Mouse (Mus musculus): ENCODE measurements around the gene Masp1. TPM values are rescaled to one million over a fixed set of nuclear protein-coding genes. Genes with fewer than 3 reads are reported as not detected.

The Masp1 gene
- polyA plus RNA-seq (2015; fragmentation: Nextera tagmentation; extraction: Ambion mirVana), result 1.3 and 1.7 TPM in 2 replicates

DNA sequence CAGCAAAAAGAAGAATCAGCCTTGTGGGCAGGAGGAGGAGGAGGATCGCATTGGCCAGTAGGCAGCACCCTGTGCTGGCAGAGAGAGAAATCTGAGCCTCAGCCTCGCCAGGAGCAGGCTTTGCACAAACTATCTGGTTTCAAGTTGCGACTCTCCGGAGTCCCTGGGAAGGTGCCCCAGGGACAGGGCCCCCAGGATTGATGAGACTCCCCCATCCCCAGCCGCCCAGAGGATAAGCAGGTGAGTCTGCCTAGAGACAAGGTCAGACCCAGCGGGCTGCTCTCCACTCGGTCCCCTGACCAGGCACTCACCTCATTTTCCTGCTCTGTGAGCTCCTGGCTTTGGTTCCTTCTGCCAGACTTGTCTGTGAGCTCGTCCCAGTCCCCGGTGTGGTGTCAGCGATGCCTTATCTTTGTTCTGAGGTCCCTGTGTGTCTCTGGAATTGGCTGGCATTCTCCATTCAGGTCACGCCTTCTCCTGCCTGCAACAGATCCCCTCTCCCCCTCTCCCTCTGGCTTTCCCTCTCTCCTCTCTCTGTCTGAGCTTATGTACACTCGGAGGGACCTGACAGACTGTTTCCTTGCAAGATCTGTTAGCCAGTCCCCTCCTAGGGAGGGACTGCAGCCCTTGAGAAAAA lies at the start of gene Masp1, which contains the start of gene Rtp4:
Gene Masp1 (minus strand): TSS at position 581 of the 637 bp plus-strand sequence.
Gene Rtp4 (plus strand): TSS at position 57 of the 637 bp plus-strand sequence.

DNA sequence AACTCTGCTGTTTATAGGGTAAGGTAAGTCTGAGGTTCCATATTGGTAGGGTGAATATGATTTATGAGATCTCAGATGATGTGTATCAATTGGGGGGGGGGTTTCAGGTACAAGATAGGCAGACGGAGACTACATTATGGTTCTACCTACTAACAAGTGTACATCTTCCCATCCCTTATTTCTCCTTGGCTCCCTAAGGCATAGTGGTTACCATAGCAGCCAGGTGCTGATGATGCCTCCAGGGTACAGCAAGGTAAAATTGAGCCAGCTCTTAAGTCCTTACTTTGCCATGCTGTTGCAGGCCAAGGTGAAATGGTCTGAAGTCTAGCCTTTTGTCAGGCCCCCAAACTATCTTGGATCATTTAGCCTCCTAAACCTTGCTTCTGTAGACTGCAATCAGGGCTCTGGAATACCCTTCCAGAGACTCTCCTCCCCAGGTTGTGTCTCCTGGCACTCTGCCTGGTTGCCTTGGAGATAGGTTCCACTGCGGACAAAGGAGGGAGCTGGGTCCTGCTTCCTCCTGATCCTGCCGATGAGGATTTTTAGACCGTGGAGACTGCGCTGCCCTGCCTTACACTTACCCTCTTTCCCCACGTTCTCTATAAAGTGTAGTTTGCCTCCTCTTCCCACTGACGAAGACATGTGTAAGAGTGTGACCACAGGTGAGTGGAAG lies 91.8 kb downstream of the Masp1 start, which contains the start of gene Rtp1:
Gene Rtp1 (plus strand): TSS at position 487 of the 673 bp plus-strand sequence.

Other genes starting within 250 kb of the Masp1 start
- not detected in 2 replicates for gene Rtp1, start 91.7 kb downstream of the Masp1 start, polyA plus RNA-seq (2015; fragmentation: Nextera tagmentation; extraction: Ambion mirVana)
- 16.7 and 20.1 TPM in 2 replicates for gene Rtp4, start 524 bp downstream of the Masp1 start, polyA plus RNA-seq (2015; fragmentation: Nextera tagmentation; extraction: Ambion mirVana)